11 mouse cellular contexts compared by ENCODE assay signal in genomic region chr1:59593622-59594035, GRCm38 (mm10).
DNase-seq lines count a peak whose midpoint lies in the region; ATAC-seq lines count a peak whose summit lies in the region.
"Had no signal": no experiment of that assay in that cellular context is flagged by ENCODE, and none has a peak within 500 bp of the region (broad histone marks: within the 10 kb centered on the region; RNA-seq: fewer than 3 reads in every experiment).

No protein-coding gene starts in this region.

- 80% methylated on average over 2 of the region's 2 CpGs for WGBS in hindbrain, embryonic 13.5 days
- WGBS in hindbrain, embryonic 12.5 days, result 77% methylated on average over 2 of the region's 2 CpGs

- H3K27ac ChIP-seq in hindbrain, embryonic 13.5 days, result no peak overlapping the region
- H3K27ac ChIP-seq in hindbrain, embryonic 12.5 days, result no peak overlapping the region
- H3K27ac ChIP-seq: embryonic facial prominence, embryonic 13.5 days; limb, embryonic 13.5 days had no signal

- peak; percentile 11 for DNase-seq in A20 (ENCODE audit: low read depth, low spot score)
- DNase-seq in brain, adult 2 months (ENCODE audit: low read depth, low spot score), result peak; percentile 89
- DNase-seq in cerebellum, postnatal 25 days, result peak; percentile 66 to 81
- no peak for DNase-seq in heart, postnatal 10 days
- DNase-seq in thymus, postnatal 36 days, result no peak
- DNase-seq: spleen, adult 18-20 months had no signal

- H3K4me2 ChIP-seq in hindbrain, embryonic 13.5 days, result no peak overlapping the region
- no peak overlapping the region for H3K4me2 ChIP-seq in hindbrain, embryonic 12.5 days (replicated peaks)

- H3K9ac ChIP-seq in hindbrain, embryonic 13.5 days, result no peak overlapping the region
- no peak overlapping the region for H3K9ac ChIP-seq in hindbrain, embryonic 12.5 days
- H3K9ac ChIP-seq: embryonic facial prominence, embryonic 13.5 days; limb, embryonic 13.5 days had no signal

- no peaks in the 10 kb centered on the region for H3K9me3 ChIP-seq in hindbrain, embryonic 13.5 days
- H3K9me3 ChIP-seq in hindbrain, embryonic 12.5 days (replicated peaks), result no peaks in the 10 kb centered on the region
- H3K9me3 ChIP-seq: embryonic facial prominence, embryonic 13.5 days; limb, embryonic 13.5 days had no signal

- H3K36me3 ChIP-seq in hindbrain, embryonic 13.5 days, result no peaks in the 10 kb centered on the region
- H3K36me3 ChIP-seq in hindbrain, embryonic 12.5 days, result no peaks in the 10 kb centered on the region
- H3K36me3 ChIP-seq: embryonic facial prominence, embryonic 13.5 days; limb, embryonic 13.5 days had no signal

- peaks cover 23% of the 10 kb centered on the region for H3K27me3 ChIP-seq in hindbrain, embryonic 13.5 days
- peaks cover 19% of the 10 kb centered on the region for H3K27me3 ChIP-seq in hindbrain, embryonic 12.5 days

- peaks cover 23% of the 10 kb centered on the region for H3K4me1 ChIP-seq in hindbrain, embryonic 13.5 days (replicated peaks)
- H3K4me1 ChIP-seq in hindbrain, embryonic 12.5 days, result peaks cover 10% of the 10 kb centered on the region

- 0 out of 2 replicates have a peak, but pooled peaks have one; percentile 13 for ATAC-seq in hindbrain, embryonic 13.5 days (ENCODE audit: low FRiP score)
- ATAC-seq in hindbrain, embryonic 12.5 days (ENCODE audit: low FRiP score), result no peak
- ATAC-seq in erythroblast, adult 5-6 weeks (replicated peaks; ENCODE audit: low FRiP score, poor library complexity, severe bottlenecking), result no peak

- intact Hi-C loops in heart, postnatal 10 days (cut with DNase I), result no loop called here

- H3K4me3 ChIP-seq in hindbrain, embryonic 13.5 days, result no peak overlapping the region
- no peak overlapping the region for H3K4me3 ChIP-seq in hindbrain, embryonic 12.5 days
- H3K4me3 ChIP-seq: embryonic facial prominence, embryonic 13.5 days; limb, embryonic 13.5 days had no signal

Comparison
In these comparisons a context has a peak if more than half of its experiments do, and no peak if none do; other contexts are left out.
1. DNase-seq: peak in A20 (single experiment), brain, adult 2 months (single experiment) and cerebellum, postnatal 25 days (2 of 2); none in heart, postnatal 10 days (0 of 2) and thymus, postnatal 36 days (0 of 2).